Mouse (Mus musculus): ENCODE results near the gene Fnbp1l.

Fnbp1l gene

GRCm38 (mm10) chr3:122520875-122521274, 98.6 kb downstream of the Fnbp1l start:
- 81% methylated on average over 4 of the region's 4 CpGs for WGBS

GRCm38 (mm10) chr3:122520365-122520764, 99.2 kb downstream of the Fnbp1l start:
- WGBS, result 70% methylated on average over 3 of the region's 3 CpGs

GRCm38 (mm10) chr3:122519082-122519481, 100.4 kb downstream of the Fnbp1l start:
- whole genome bisulfite sequencing, result 46% methylated on average over 13 of the region's 13 CpGs

GRCm38 (mm10) chr3:122518231-122518736, 101.2 kb downstream of the Fnbp1l start:
- WGBS, result 37% methylated on average over 9 of the region's 9 CpGs

GRCm38 (mm10) chr3:122517726-122518125, 101.8 kb downstream of the Fnbp1l start:
- WGBS, result 62% methylated on average over 4 of the region's 4 CpGs

GRCm38 (mm10) chr3:122516327-122516695, 103.2 kb downstream of the Fnbp1l start:
- 93% methylated on average over 3 of the region's 3 CpGs for WGBS

GRCm38 (mm10) chr3:122515568-122516326, 103.8 kb downstream of the Fnbp1l start:
- 52% methylated on average over 6 of the region's 6 CpGs for WGBS

GRCm38 (mm10) chr3:122512725-122513375, 106.7 kb downstream of the Fnbp1l start:
- 93% methylated on average over 16 of the region's 16 CpGs for WGBS

GRCm38 (mm10) chr3:122511721-122512619, 107.5 kb downstream of the Fnbp1l start:
- 80% methylated on average over 14 of the region's 14 CpGs for WGBS

- WGBS, result 76% methylated on average over 10 of the region's 10 CpGs
Measured at GRCm38 (mm10) chr3:122510932-122511331, 108.6 kb downstream of the Fnbp1l start.

GRCm38 (mm10) chr3:122510240-122510750, 109.2 kb downstream of the Fnbp1l start:
- 78% methylated on average over 14 of the region's 14 CpGs for WGBS

- WGBS, result 57% methylated on average over 11 of the region's 11 CpGs
Measured at GRCm38 (mm10) chr3:122509534-122510239, 109.8 kb downstream of the Fnbp1l start.

- WGBS, result 32% methylated on average over 5 of the region's 5 CpGs
Measured at GRCm38 (mm10) chr3:122509084-122509483, 110.4 kb downstream of the Fnbp1l start.

- 94% methylated on average over 14 of the region's 14 CpGs for WGBS
Measured at GRCm38 (mm10) chr3:122507826-122508225, 111.7 kb downstream of the Fnbp1l start.

GRCm38 (mm10) chr3:122506343-122506916, 113.1 kb downstream of the Fnbp1l start:
- 45% methylated on average over 10 of the region's 10 CpGs for WGBS

- 79% methylated on average over 9 of the region's 9 CpGs for WGBS
Measured at GRCm38 (mm10) chr3:122500929-122501328, 118.6 kb downstream of the Fnbp1l start.

- 82% methylated on average over 6 of the region's 6 CpGs for WGBS
Measured at GRCm38 (mm10) chr3:122499647-122500046, 119.9 kb downstream of the Fnbp1l start.

- 91% methylated on average over 7 of the region's 7 CpGs for WGBS
Measured at GRCm38 (mm10) chr3:122498528-122498927, 121.0 kb downstream of the Fnbp1l start.

GRCm38 (mm10) chr3:122497871-122498270, 121.6 kb downstream of the Fnbp1l start:
- 83% methylated on average over 6 of the region's 6 CpGs for WGBS

- 78% methylated on average over 6 of the region's 6 CpGs for WGBS
Measured at GRCm38 (mm10) chr3:122494764-122495163, 124.8 kb downstream of the Fnbp1l start.

All from cerebral cortex, adult 2 months (tissue).